Mouse (Mus musculus) lung, embryonic 14.5 days (tissue): ENCODE results near the gene Wdr73. TPM values are rescaled to one million over a fixed set of nuclear protein-coding genes. Genes with fewer than 3 reads are reported as not detected.

Experiments
- ATAC-seq: fragments of 200-750 bp; cut with Nextera tagmentation; 2 replicates; pipeline ENCODE4 v1.8.0; 2017; ENCODE audit warnings: mild to moderate bottlenecking, moderate TSS enrichment, moderate library complexity; ENCODE audit not compliant: insufficient read depth
- DNase-seq: peaks from one replicate; pipeline ENCODE4 v3.0.0-alpha.2; 2015
- H3K27ac ChIP-seq: fragments of 300-500 bp; sonication (generic); 2 replicates; pipeline ENCODE4 v1.5.1; 2014; ENCODE audit warnings: low read depth, mild to moderate bottlenecking, moderate library complexity
- H3K27me3 ChIP-seq: fragments of 300-500 bp; sonication (generic); 2 replicates; pipeline ENCODE4 v1.6.1; 2014; ENCODE audit warnings: low read length, control low read depth; ENCODE audit not compliant: insufficient read depth
- H3K36me3 ChIP-seq: fragments of 300-500 bp; sonication (generic); 2 replicates; pipeline ENCODE4 v1.6.1; 2014; ENCODE audit warnings: control low read depth; ENCODE audit not compliant: insufficient read depth
- H3K4me1 ChIP-seq: fragments of 300-500 bp; sonication (generic); 2 replicates; pipeline ENCODE4 v1.6.1; 2014; ENCODE audit warnings: antibody characterized with exemption, control low read depth; ENCODE audit not compliant: insufficient read depth
- H3K4me2 ChIP-seq: fragments of 300-500 bp; sonication (generic); 2 replicates; pipeline ENCODE4 v1.6.1; 2014; ENCODE audit warnings: mild to moderate bottlenecking
- H3K4me3 ChIP-seq: fragments of 300-500 bp; sonication (generic); 2 replicates; pipeline ENCODE4 v1.5.1; 2014; ENCODE audit warnings: low read depth, low read length
- H3K9ac ChIP-seq: fragments of 300-500 bp; sonication (generic); 2 replicates; pipeline ENCODE4 v1.6.1; 2014
- H3K9me3 ChIP-seq: fragments of 300-500 bp; sonication (generic); 2 replicates; pipeline ENCODE4 v1.6.1; 2016; ENCODE audit warnings: low read depth, low read length, control low read depth
- CTCF ChIP-seq: IDR thresholded peaks from 2 replicates; pipeline ENCODE4 v1.5.1; 2016; ENCODE audit warnings: antibody characterized with exemption, low read depth
- WGBS: fragments of 180-500 bp; shearing (Covaris S2); extraction: QIAGEN DNeasy Blood & Tissue Kit; methylation state at CpG from one replicate; pipeline ENCODE4 v1.1.7; 2014; 5-methylcytosine and 5-hydroxymethylcytosine counted together
- polyA plus RNA-seq: library from polyadenylated mRNA; unstranded; fragments of >200 nt; fragmentation: Nextera tagmentation; extraction: Ambion mirVana; gene quantifications from 2 replicates; pipeline ENCODE4 v1.2.1, GENCODE M21; 2014

The Wdr73 gene
- polyA plus RNA-seq, 1 experiment from 2014 or later = 29.0 TPM

GRCm38 (mm10) chr7:80864831-80865230 is 36.2 kb downstream of the Wdr73 start:
- Histone ChIP-seq H3K4me1 (peaks cover 13% of the 10 kb centered on the region; the same call in 1 of the 2 replicates), H3K4me2 (no peak overlapping the region), H3K9me3 (no peaks in the 10 kb centered on the region), H3K9ac (no peak overlapping the region), H3K27ac (peak overlapping the region; percentile 22), H3K36me3 (peaks cover 54% of the 10 kb centered on the region), H3K27me3 (no peaks in the 10 kb centered on the region), H3K4me3 (no peak overlapping the region)
- ATAC-seq (no peak), DNase-seq (peak; percentile 48)
- TF ChIP-seq CTCF = no peak
- WGBS = 62% methylated on average over 8 of the region's 8 CpGs

GRCm38 (mm10) chr7:80864151-80864550 is 36.9 kb downstream of the Wdr73 start:
- WGBS = 74% methylated on average over 1 of the region's 1 CpGs
- H3K27me3 ChIP-seq = no peaks in the 10 kb centered on the region
- H3K9ac ChIP-seq = no peak overlapping the region
- H3K4me1 ChIP-seq = peaks cover 13% of the 10 kb centered on the region; the same call in 1 of the 2 replicates
- no peak for DNase-seq
- H3K27ac ChIP-seq = peak overlapping the region; percentile 2; the same call in 1 of the 2 replicates
- H3K9me3 ChIP-seq = no peaks in the 10 kb centered on the region
- H3K4me2 ChIP-seq = no peak overlapping the region
- ATAC-seq = no peak
- no peak overlapping the region for H3K4me3 ChIP-seq
- no peak for TF ChIP-seq CTCF
- H3K36me3 ChIP-seq = peaks cover 48% of the 10 kb centered on the region

- no peak overlapping the region for H3K4me3 ChIP-seq
- H3K4me1 ChIP-seq = peaks cover 13% of the 10 kb centered on the region; the same call in 1 of the 2 replicates
- H3K4me2 ChIP-seq = no peak overlapping the region
- no peaks in the 10 kb centered on the region for H3K27me3 ChIP-seq
- 85% methylated on average over 5 of the region's 5 CpGs for WGBS
- H3K9me3 ChIP-seq = no peaks in the 10 kb centered on the region
- peaks cover 41% of the 10 kb centered on the region for H3K36me3 ChIP-seq
- no peak overlapping the region; the same call in 1 of the 2 replicates for H3K27ac ChIP-seq
- ATAC-seq = no peak
- no peak for TF ChIP-seq CTCF
- H3K9ac ChIP-seq = no peak overlapping the region
- DNase-seq = no peak
Observed at GRCm38 (mm10) chr7:80863520-80863919, 37.5 kb downstream of the Wdr73 start.

- peak overlapping the region; percentile 8; the same call in 1 of the 2 replicates for H3K4me2 ChIP-seq
- H3K36me3 ChIP-seq = peaks cover 31% of the 10 kb centered on the region
- no peak for ATAC-seq
- no peak overlapping the region for H3K27ac ChIP-seq
- DNase-seq = no peak
- no peaks in the 10 kb centered on the region for H3K27me3 ChIP-seq
- H3K9me3 ChIP-seq = no peaks in the 10 kb centered on the region
- TF ChIP-seq CTCF = no peak
- WGBS = 82% methylated on average over 2 of the region's 2 CpGs
- no peak overlapping the region for H3K4me3 ChIP-seq
- no peak overlapping the region for H3K9ac ChIP-seq
- peaks cover 13% of the 10 kb centered on the region; the same call in 1 of the 2 replicates for H3K4me1 ChIP-seq
Observed at GRCm38 (mm10) chr7:80862475-80862874, 38.6 kb downstream of the Wdr73 start.

GRCm38 (mm10) chr7:80860729-80861274 is 40.3 kb downstream of the Wdr73 start, which contains the start of gene Zscan2:
Gene Zscan2, plus strand, starts transcription at chr7:80860920.
- peaks cover 27% of the 10 kb centered on the region for H3K36me3 ChIP-seq
- peak within 1 kb of the TSS; percentile 85 for H3K27ac ChIP-seq
- no peaks in the 10 kb centered on the region for H3K27me3 ChIP-seq
- H3K9ac ChIP-seq = peak within 1 kb of the TSS; percentile 84
- WGBS = under 1% methylated on average over 40 of the region's 40 CpGs
- ATAC-seq (peak; percentile 98), DNase-seq (peak; percentile 97)
- TF ChIP-seq CTCF = no peak
- peaks cover 13% of the 10 kb centered on the region; the same call in 1 of the 2 replicates for H3K4me1 ChIP-seq
- H3K4me2 ChIP-seq = peak within 1 kb of the TSS; percentile 80
- no peaks in the 10 kb centered on the region for H3K9me3 ChIP-seq
- peak within 1 kb of the TSS; percentile 85 for H3K4me3 ChIP-seq

- no peak for TF ChIP-seq CTCF
- ATAC-seq (peak; percentile 69), DNase-seq (peak; percentile 88)
- peaks cover 22% of the 10 kb centered on the region for H3K36me3 ChIP-seq
- peaks cover 11% of the 10 kb centered on the region; the same call in 1 of the 2 replicates for H3K4me1 ChIP-seq
- no peaks in the 10 kb centered on the region for H3K9me3 ChIP-seq
- H3K4me3 ChIP-seq = peak overlapping the region; percentile 85
- peak overlapping the region; percentile 84 for H3K9ac ChIP-seq
- no peak overlapping the region for H3K27ac ChIP-seq
- no peaks in the 10 kb centered on the region for H3K27me3 ChIP-seq
- WGBS = under 1% methylated on average over 13 of the region's 13 CpGs
- peak overlapping the region; percentile 80 for H3K4me2 ChIP-seq
Observed at GRCm38 (mm10) chr7:80860227-80860626, 40.8 kb downstream of the Wdr73 start.

- no peak for ATAC-seq
- no peak overlapping the region for H3K4me2 ChIP-seq
- DNase-seq = peak; percentile 90
- WGBS = 20% methylated on average over 6 of the region's 6 CpGs
- H3K9ac ChIP-seq = no peak overlapping the region
- H3K27ac ChIP-seq = no peak overlapping the region
- H3K4me1 ChIP-seq = peaks cover 5% of the 10 kb centered on the region; the same call in 1 of the 2 replicates
- H3K27me3 ChIP-seq = no peaks in the 10 kb centered on the region
- no peak overlapping the region for H3K4me3 ChIP-seq
- H3K9me3 ChIP-seq = no peaks in the 10 kb centered on the region
- peak; percentile 88 for TF ChIP-seq CTCF
- H3K36me3 ChIP-seq = no peaks in the 10 kb centered on the region
Observed at GRCm38 (mm10) chr7:80857181-80857580, 43.9 kb downstream of the Wdr73 start.
